Mouse (Mus musculus): ENCODE data around the gene Mettl21a. TPM values are rescaled to one million over a fixed set of nuclear protein-coding genes. Genes with fewer than 3 reads are reported as not detected.

Mettl21a gene
- total and polyA plus RNA-seq, 3 experiments = 7.4 to 8.5 TPM; not detected in 1

DNA sequence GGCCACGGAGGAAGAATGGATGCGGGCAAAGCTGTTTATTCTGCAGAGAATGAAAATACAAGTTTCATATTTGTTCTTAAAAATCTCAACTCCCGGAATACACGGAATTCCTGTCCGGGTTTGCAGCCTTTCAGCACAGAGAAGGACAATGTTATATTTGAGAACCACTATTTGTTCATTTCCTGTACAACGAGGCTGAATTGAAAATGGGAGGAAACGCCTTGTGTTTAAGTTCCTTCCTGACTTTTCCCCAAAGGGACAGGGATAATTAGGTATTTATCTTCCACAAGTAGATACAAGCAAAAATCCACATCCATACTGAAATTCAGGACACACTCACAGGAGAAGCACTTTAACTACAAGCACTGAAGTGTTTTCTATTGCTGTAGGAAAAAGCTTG, 41.8 kb upstream of the Mettl21a start:
- H3K27ac ChIP-seq (ENCODE audit: control insufficient read depth, low read depth, low read length) = no peak overlapping the region
- H3K4me1 ChIP-seq (ENCODE audit: control insufficient read depth in 1 of 2, insufficient read depth in 2 of 2, low read length in 2 of 2) = peaks cover 0 to 12% of the 10 kb centered on the region in 2 experiments; a peak in 2 of 4 replicates
- H3K9me3 ChIP-seq (replicated peaks; ENCODE audit: insufficient read depth, low read length) = no peaks in the 10 kb centered on the region
- TF ChIP-seq MAFK (IDR thresholded peaks at IDR 0.05; ENCODE audit: borderline replicate concordance, low read depth, low read length) (no peak), ZKSCAN1 (IDR thresholded peaks at IDR 0.05; ENCODE audit: low read depth, low read length) (no peak), RAD21 (IDR thresholded peaks at IDR 0.05; ENCODE audit: low read depth, low read length) (no peak), ZC3H11A (IDR thresholded peaks at IDR 0.05; ENCODE audit: low read depth, low read length) (no peak), SIN3A (IDR thresholded peaks at IDR 0.05; ENCODE audit: low read length) (no peak), CHD1 (IDR thresholded peaks at IDR 0.05; ENCODE audit: low read depth, low read length) (no peak), CHD2 (IDR thresholded peaks at IDR 0.05; ENCODE audit: low read length) (no peak), HCFC1 (IDR thresholded peaks at IDR 0.05; ENCODE audit: low read depth, low read length) (no peak), CTCF (IDR thresholded peaks at IDR 0.05 in 2 of 3, conservative IDR thresholded peaks at IDR 0.05 in 1 of 3; ENCODE audit: control insufficient read depth in 1 of 3, insufficient read depth in 1 of 3, low read depth in 2 of 3, low read length in 3 of 3, poor library complexity in 1 of 3, severe bottlenecking in 1 of 3) (no peak), TAL1 (IDR thresholded peaks at IDR 0.05; ENCODE audit: low read length) (no peak), SMC3 (IDR thresholded peaks at IDR 0.05; ENCODE audit: low read depth, low read length) (no peak), JUND (IDR thresholded peaks at IDR 0.05; ENCODE audit: low read depth, low read length) (no peak), EP300 (IDR thresholded peaks at IDR 0.05; ENCODE audit: low read depth in 1 of 2, low read length in 2 of 2) (no peak), MYC (IDR thresholded peaks at IDR 0.05; ENCODE audit: low read depth, low read length) (no peak)
- no peaks in the 10 kb centered on the region for H3K27me3 ChIP-seq (ENCODE audit: control insufficient read depth in 1 of 2, insufficient read depth in 2 of 2, low read length in 2 of 2)
- H3K79me2 ChIP-seq (ENCODE audit: control insufficient read depth, insufficient read depth, low read length, poor library complexity) = no peaks in the 10 kb centered on the region
- H3K4me3 ChIP-seq (ENCODE audit: control insufficient read depth in 1 of 2, insufficient read depth in 1 of 2, low read depth in 2 of 2, low read length in 2 of 2) = no peak overlapping the region
- H3K36me3 ChIP-seq (ENCODE audit: control insufficient read depth in 1 of 2, insufficient read depth in 2 of 2, low read length in 2 of 2) = peaks cover 0 to 5% of the 10 kb centered on the region in 2 experiments; a peak in 2 of 4 replicates
- H3K9ac ChIP-seq (ENCODE audit: control insufficient read depth, low read depth, low read length, poor library complexity, severe bottlenecking) = no peak overlapping the region
- DNase-seq (ENCODE audit: low read depth, low spot score) = no peak

GRCm38 (mm10) chr1:64656423-64657129, 39.5 kb upstream of the Mettl21a start:
- Histone ChIP-seq H3K79me2 (ENCODE audit: control insufficient read depth, insufficient read depth, low read length, poor library complexity) (no peaks in the 10 kb centered on the region), H3K9ac (ENCODE audit: control insufficient read depth, low read depth, low read length, poor library complexity, severe bottlenecking) (no peak overlapping the region), H3K27ac (ENCODE audit: control insufficient read depth, low read depth, low read length) (no peak overlapping the region), H3K27me3 (ENCODE audit: control insufficient read depth in 1 of 2, insufficient read depth in 2 of 2, low read length in 2 of 2) (no peaks in the 10 kb centered on the region), H3K4me1 (ENCODE audit: control insufficient read depth in 1 of 2, insufficient read depth in 2 of 2, low read length in 2 of 2) (peaks cover 0 to 12% of the 10 kb centered on the region in 2 experiments; a peak in 2 of 4 replicates), H3K36me3 (ENCODE audit: control insufficient read depth in 1 of 2, insufficient read depth in 2 of 2, low read length in 2 of 2) (peaks cover 0 to 5% of the 10 kb centered on the region in 2 experiments; a peak in 2 of 4 replicates), H3K4me3 (ENCODE audit: control insufficient read depth in 1 of 2, insufficient read depth in 1 of 2, low read depth in 2 of 2, low read length in 2 of 2) (no peak overlapping the region), H3K9me3 (replicated peaks; ENCODE audit: insufficient read depth, low read length) (no peaks in the 10 kb centered on the region)
- DNase-seq (ENCODE audit: low read depth, low spot score) = peak; percentile 42
- TF ChIP-seq MAZ (IDR thresholded peaks at IDR 0.05; ENCODE audit: low read depth, low read length) (no peak), GABPA (IDR thresholded peaks at IDR 0.05; ENCODE audit: low read depth, low read length) (no peak), MAX (IDR thresholded peaks at IDR 0.05; ENCODE audit: low read length) (no peak), USF2 (IDR thresholded peaks at IDR 0.05; ENCODE audit: borderline replicate concordance in 1 of 2, insufficient read depth in 1 of 2, low read depth in 1 of 2, low read length in 2 of 2) (no peak), ELF1 (IDR thresholded peaks at IDR 0.05; ENCODE audit: low read depth, low read length) (no peak), POLR2AphosphoS5 (IDR thresholded peaks at IDR 0.05; ENCODE audit: borderline replicate concordance, low read depth, low read length) (no peak), POLR2AphosphoS2 (IDR thresholded peaks at IDR 0.05; ENCODE audit: low read length) (no peak), SMC3 (IDR thresholded peaks at IDR 0.05; ENCODE audit: low read depth, low read length) (no peak), JUND (IDR thresholded peaks at IDR 0.05; ENCODE audit: low read depth, low read length) (no peak)
